Mouse (Mus musculus) layer of hippocampus, adult 18-20 months (tissue): Measurements from ENCODE around the gene Ssbp2. TPM values are rescaled to one million over a fixed set of nuclear protein-coding genes. Genes with fewer than 3 reads are reported as not detected.

ENCODE experiments used
- DNase-seq, 2 experiments: peaks; one replicate each; pipeline ENCODE4 v3.0.0; 2022; ENCODE audit warnings: low spot score in 2 of 2
- long read RNA-seq: library from polyadenylated mRNA; stranded (forward); transcript quantifications from one replicate; pipeline ENCODE4 v2.0.0, GENCODE M21; 2021
- total RNA-seq, 2 experiments: library from RNA; stranded (reverse); gene quantifications; 2 replicates each; pipeline ENCODE4 v1.2.3; 2021

Gene Ssbp2
- total RNA-seq: 100 to 1,000 TPM; 117 to 135 TPM
- long read RNA-seq, transcript Ssbp2-201 (17 exons, 3,957 nt): major isoform, 16 of 76 reads
- long read RNA-seq, transcript Ssbp2-202 (16 exons, 1,633 nt): minor isoform, 11 of 76 reads
- long read RNA-seq, partial matches to known transcripts: 6 of 76 reads
- long read RNA-seq, other reads (novel, unspliced or antisense): 42 of 76 reads

- DNase-seq: peak in 1 of 2 experiments; percentile 22
Observed at GRCm38 (mm10) chr13:91459896-91460620, at the start of gene Ssbp2. Gene Ssbp2 (plus strand): TSS chr13:91460283.

- DNase-seq: no peak
Observed at GRCm38 (mm10) chr13:91413752-91414503, 46.2 kb upstream of the Ssbp2 start.

GRCm38 (mm10) chr13:91415896-91416295 is 44.2 kb upstream of the Ssbp2 start:
- DNase-seq: no peak

- no peak for DNase-seq
Observed at GRCm38 (mm10) chr13:91416698-91417097, 43.4 kb upstream of the Ssbp2 start.

- DNase-seq: peak in 1 of 2 experiments; percentile 22
Observed at GRCm38 (mm10) chr13:91421387-91421949, 38.6 kb upstream of the Ssbp2 start.

GRCm38 (mm10) chr13:91430867-91431266 is 29.2 kb upstream of the Ssbp2 start:
- no peak for DNase-seq

- DNase-seq: no peak
Observed at GRCm38 (mm10) chr13:91431392-91432355, 28.4 kb upstream of the Ssbp2 start.

GRCm38 (mm10) chr13:91433021-91433420 is 27.1 kb upstream of the Ssbp2 start:
- peak; percentile 39 to 47 for DNase-seq

GRCm38 (mm10) chr13:91437931-91438330 is 22.2 kb upstream of the Ssbp2 start:
- DNase-seq: no peak

- DNase-seq: no peak
Observed at GRCm38 (mm10) chr13:91441476-91441875, 18.6 kb upstream of the Ssbp2 start.

- no peak for DNase-seq
Observed at GRCm38 (mm10) chr13:91446728-91447127, 13.4 kb upstream of the Ssbp2 start.

GRCm38 (mm10) chr13:91448936-91449335 is 11.1 kb upstream of the Ssbp2 start:
- DNase-seq: no peak

GRCm38 (mm10) chr13:91451405-91452166 is 8.5 kb upstream of the Ssbp2 start:
- no peak for DNase-seq

GRCm38 (mm10) chr13:91452269-91452668 is 7.8 kb upstream of the Ssbp2 start:
- no peak for DNase-seq

GRCm38 (mm10) chr13:91453236-91453635 is 6.8 kb upstream of the Ssbp2 start:
- DNase-seq: no peak

- no peak for DNase-seq
Observed at GRCm38 (mm10) chr13:91456041-91456440, 4.0 kb upstream of the Ssbp2 start.

- DNase-seq: no peak
Observed at GRCm38 (mm10) chr13:91456735-91457134, 3.3 kb upstream of the Ssbp2 start.

- no peak for DNase-seq
Observed at GRCm38 (mm10) chr13:91457974-91458373, 2.1 kb upstream of the Ssbp2 start.

GRCm38 (mm10) chr13:91459489-91459888 is 594 bp upstream of the Ssbp2 start:
- no peak for DNase-seq
